In genomic region chr3:104510771-104511429, GRCm38 (mm10) we compare ENCODE assay signal across 8 mouse cellular contexts. TPM values are rescaled to one million over a fixed set of nuclear protein-coding genes. Genes with fewer than 3 reads are reported as not detected.
A peak's percentile ranks its signal among the peaks of the same experiment; 100 is the strongest.
DNase-seq lines count a peak whose midpoint lies in the region; ATAC-seq and TF ChIP-seq lines count a peak whose summit lies in the region.

No protein-coding gene starts in this region.

- no peak for DNase-seq in gastrocnemius, adult 2 months
- DNase-seq in gastrocnemius, adult 8-10 months (ENCODE audit: low spot score in 2 of 2), result no peak
- DNase-seq in CD4-positive helper T cell, adult 2 months (ENCODE audit: low read depth, low spot score), result peak; percentile 6
- no peak for DNase-seq in liver, embryonic 14.5 days (ENCODE audit: low read depth in 3 of 3, low spot score in 3 of 3)
- no peak for DNase-seq in left cerebral cortex, postnatal 14 days (ENCODE audit: low spot score in 2 of 2)
- DNase-seq in cerebellum, adult 18-20 months, result no peak
- DNase-seq in adrenal gland, postnatal 4 days (ENCODE audit: low spot score in 2 of 2), result no peak

- H3K36me3 ChIP-seq in liver, embryonic 14.5 days (replicated peaks; ENCODE audit: control insufficient read depth, insufficient read depth, low read depth), result no peaks in the 10 kb centered on the region

- H3K9ac ChIP-seq in liver, embryonic 14.5 days (replicated peaks), result peak overlapping the region; percentile 91

- peak overlapping the region; percentile 83 for H3K4me2 ChIP-seq in liver, embryonic 14.5 days (ENCODE audit: low read depth)

- intact Hi-C loops in gastrocnemius, adult 2 months (cut with DNase I), result no loop called here
- intact Hi-C loops in left cerebral cortex, postnatal 14 days (cut with DNase I), result no loop called here

- peak; percentile 1; the same call in 1 of the 2 replicates for ATAC-seq in liver, embryonic 14.5 days (ENCODE audit: insufficient read depth)

- H3K27ac ChIP-seq in gastrocnemius, adult 2 months, result peak overlapping the region; percentile 97
- H3K27ac ChIP-seq in embryonic fibroblast, embryonic 13.5 days (ENCODE audit: insufficient read depth, low read length), result peak overlapping the region; percentile 63
- H3K27ac ChIP-seq in liver, embryonic 14.5 days, result peak overlapping the region; percentile 61

- no peaks in the 10 kb centered on the region for H3K9me3 ChIP-seq in liver, embryonic 14.5 days (ENCODE audit: control insufficient read depth, low read length)

- TF ChIP-seq CTCF in gastrocnemius, adult 2 months (IDR thresholded peaks at IDR 0.05), result no peak
- TF ChIP-seq CTCF in embryonic fibroblast, embryonic 13.5 days (IDR thresholded peaks at IDR 0.05; ENCODE audit: borderline replicate concordance, insufficient read depth, low read length), result no peak
- no peak for TF ChIP-seq CTCF in liver, embryonic 14.5 days (IDR thresholded peaks at IDR 0.05; ENCODE audit: low read depth)

- peak overlapping the region; percentile 99 for H3K4me3 ChIP-seq in gastrocnemius, adult 2 months
- peak overlapping the region; percentile 99 for H3K4me3 ChIP-seq in embryonic fibroblast, embryonic 13.5 days (ENCODE audit: insufficient read depth, low read length)
- peak overlapping the region; percentile 88 for H3K4me3 ChIP-seq in liver, embryonic 14.5 days (ENCODE audit: insufficient read depth in 1 of 2, low read depth in 2 of 2, low read length in 2 of 2)

- no peak for TF ChIP-seq EP300 in liver, embryonic 14.5 days (IDR thresholded peaks at IDR 0.05; ENCODE audit: low read depth)

- WGBS in liver, embryonic 14.5 days (ENCODE audit: insufficient replicate concordance), result 3% methylated on average over 14 of the region's 14 CpGs

- TF ChIP-seq POLR2A in embryonic fibroblast, embryonic 13.5 days (IDR thresholded peaks at IDR 0.05; ENCODE audit: low read depth, low read length), result 0 out of 2 replicates have a peak, but pooled peaks have one; percentile 11

- H3K27me3 ChIP-seq in liver, embryonic 14.5 days (ENCODE audit: control insufficient read depth, insufficient read depth, low read length), result no peaks in the 10 kb centered on the region

- no peaks in the 10 kb centered on the region for H3K4me1 ChIP-seq in embryonic fibroblast, embryonic 13.5 days (ENCODE audit: control insufficient read depth, insufficient read depth, low read length)
- H3K4me1 ChIP-seq in liver, embryonic 14.5 days (replicated peaks; ENCODE audit: control insufficient read depth in 2 of 2, insufficient read depth in 2 of 2, low read length in 1 of 2), result peaks cover 7 to 9% of the 10 kb centered on the region in 2 experiments; a peak in 3 of 4 replicates

RNA-seq across cellular contexts. Expression of gene Lrig2, which starts 0.8 kb away (rescaled TPM):
- 1 to 10 TPM; 5.4 to 5.8 TPM for total RNA-seq in gastrocnemius, adult 2 months (2021)
- total RNA-seq in gastrocnemius, adult 8-10 months (2022), result 1 to 10 TPM; 5.2 to 7.4 (median 6.0) TPM
- 13.7 and 18.5 TPM in 2 replicates for polyA plus RNA-seq in embryonic fibroblast, embryonic 13.5 days (2011; ENCODE audit: insufficient read length, low read depth, missing spikeins)
- 1.9 and 2.1 TPM in 2 replicates for polyA plus RNA-seq in liver, embryonic 14.5 days (2012; rRNA removed)
- 2.5 and 3.1 TPM in 2 replicates for polyA plus RNA-seq in liver, embryonic 14.5 days (2014; fragmentation: Nextera tagmentation; extraction: Ambion mirVana)
- 10 to 100 TPM; 24.1 to 24.2 TPM for total RNA-seq in left cerebral cortex, postnatal 14 days (2021)
- 10 to 100 TPM; 23.5 to 26.2 TPM for total RNA-seq in adrenal gland, postnatal 4 days (2021)
